Mouse (Mus musculus) thymus, adult 2 months (tissue): ENCODE data around the gene Elfn1.

Source experiments
- CTCF ChIP-seq: fragments of 200-500 bp; IDR thresholded peaks from 2 replicates; pipeline ENCODE4 v1.5.1; 2012; ENCODE audit warnings: mild to moderate bottlenecking, control low read depth, low read length, moderate library complexity, borderline replicate concordance; ENCODE audit not compliant: control insufficient read depth, poor library complexity, insufficient read depth; ENCODE audit errors: extremely low read depth
- POLR2A ChIP-seq: fragments of 200-500 bp; IDR thresholded peaks from 2 replicates; pipeline ENCODE4 v1.6.1; 2012; ENCODE audit warnings: mild to moderate bottlenecking, low read length, control low read depth, moderate library complexity; ENCODE audit not compliant: control insufficient read depth, poor library complexity, insufficient read depth; ENCODE audit errors: extremely low read depth

DNA sequence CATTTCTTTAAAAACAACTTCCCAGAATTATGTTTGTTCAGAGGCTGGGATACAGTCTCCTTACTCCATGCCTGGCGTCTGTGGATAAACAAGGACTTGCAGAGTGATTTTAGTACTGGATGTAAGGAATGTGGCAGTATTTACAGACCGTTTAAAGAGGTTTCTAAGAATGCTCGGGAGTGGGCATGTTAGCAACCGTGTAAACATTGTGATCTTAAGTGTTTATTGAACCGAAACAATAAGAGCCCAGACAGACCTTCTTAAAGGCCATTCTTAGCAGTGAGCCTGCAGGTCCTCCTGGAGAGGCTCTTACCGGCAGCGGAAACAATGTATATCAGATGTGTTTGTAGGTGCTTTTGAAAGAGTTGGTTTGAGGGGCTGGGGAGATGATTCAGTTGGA is 30.2 kb upstream of the Elfn1 start:
- TF ChIP-seq POLR2A (no peak), CTCF (no peak)
